Mouse (Mus musculus) hindbrain, postnatal 0 days (tissue): ENCODE data around the gene Tmem165. TPM values are rescaled to one million over a fixed set of nuclear protein-coding genes. Genes with fewer than 3 reads are reported as not detected.

Source experiments
- ATAC-seq: fragments of 200-750 bp; cut with Nextera tagmentation; 2 replicates; pipeline ENCODE4 v1.8.0; 2017; ENCODE audit warnings: mild to moderate bottlenecking, moderate TSS enrichment, moderate library complexity
- DNase-seq: peaks from one replicate; pipeline ENCODE4 v3.0.0-alpha.2; 2015; ENCODE audit warnings: low spot score
- H3K27ac ChIP-seq: fragments of 300-500 bp; sonication (generic); 2 replicates; pipeline ENCODE4 v1.5.1; 2014; ENCODE audit warnings: mild to moderate bottlenecking
- H3K27me3 ChIP-seq: fragments of 300-500 bp; sonication (generic); 2 replicates; pipeline ENCODE4 v1.6.1; 2014; ENCODE audit warnings: low read length, mixed read lengths; ENCODE audit not compliant: insufficient read depth
- H3K36me3 ChIP-seq: fragments of 300-500 bp; sonication (generic); 2 replicates; pipeline ENCODE4 v1.6.1; 2014; ENCODE audit warnings: low read length, mixed read lengths; ENCODE audit not compliant: insufficient read depth
- H3K4me1 ChIP-seq: fragments of 300-500 bp; sonication (generic); 2 replicates; pipeline ENCODE4 v1.6.1; 2014; ENCODE audit warnings: antibody characterized with exemption, low read length, mixed read lengths; ENCODE audit not compliant: insufficient read depth
- H3K4me2 ChIP-seq: fragments of 300-500 bp; sonication (generic); 2 replicates; pipeline ENCODE4 v1.6.1; 2014; ENCODE audit warnings: low read depth, mild to moderate bottlenecking, low read length, moderate library complexity, mixed read lengths
- H3K4me3 ChIP-seq: fragments of 300-500 bp; sonication (generic); 2 replicates; pipeline ENCODE4 v1.5.1; 2014; ENCODE audit warnings: low read length
- H3K9ac ChIP-seq: fragments of 300-500 bp; sonication (generic); replicated peaks from 2 replicates; pipeline ENCODE4 v1.6.1; 2014; ENCODE audit warnings: mild to moderate bottlenecking, low read length, moderate library complexity, mixed read lengths
- H3K9me3 ChIP-seq: fragments of 300-500 bp; sonication (generic); 2 replicates; pipeline ENCODE4 v1.6.1; 2016; ENCODE audit warnings: low read length, mixed read lengths
- CTCF ChIP-seq: IDR thresholded peaks from 2 replicates; pipeline ENCODE4 v1.5.1; 2016; ENCODE audit warnings: antibody characterized with exemption, control low read depth, low read depth
- WGBS: fragments of 180-500 bp; shearing (Covaris S2); extraction: QIAGEN DNeasy Blood & Tissue Kit; methylation state at CpG from one replicate; pipeline ENCODE4 v1.1.7; 2014; 5-methylcytosine and 5-hydroxymethylcytosine counted together
- polyA plus RNA-seq: library from polyadenylated mRNA; unstranded; fragments of >200 nt; fragmentation: Nextera tagmentation; extraction: Ambion mirVana; gene quantifications from 2 replicates; pipeline ENCODE4 v1.2.1, GENCODE M21; 2015
- total RNA-seq: library from RNA; depleted of rRNA; stranded (reverse); fragments of >200 nt; gene quantifications from 2 replicates; pipeline ENCODE4 v1.2.3, GENCODE M21; 2014

Tmem165 gene
- total and polyA plus RNA-seq, 2 experiments from 2014 or later, result 49.4 to 68.0 TPM

DNA sequence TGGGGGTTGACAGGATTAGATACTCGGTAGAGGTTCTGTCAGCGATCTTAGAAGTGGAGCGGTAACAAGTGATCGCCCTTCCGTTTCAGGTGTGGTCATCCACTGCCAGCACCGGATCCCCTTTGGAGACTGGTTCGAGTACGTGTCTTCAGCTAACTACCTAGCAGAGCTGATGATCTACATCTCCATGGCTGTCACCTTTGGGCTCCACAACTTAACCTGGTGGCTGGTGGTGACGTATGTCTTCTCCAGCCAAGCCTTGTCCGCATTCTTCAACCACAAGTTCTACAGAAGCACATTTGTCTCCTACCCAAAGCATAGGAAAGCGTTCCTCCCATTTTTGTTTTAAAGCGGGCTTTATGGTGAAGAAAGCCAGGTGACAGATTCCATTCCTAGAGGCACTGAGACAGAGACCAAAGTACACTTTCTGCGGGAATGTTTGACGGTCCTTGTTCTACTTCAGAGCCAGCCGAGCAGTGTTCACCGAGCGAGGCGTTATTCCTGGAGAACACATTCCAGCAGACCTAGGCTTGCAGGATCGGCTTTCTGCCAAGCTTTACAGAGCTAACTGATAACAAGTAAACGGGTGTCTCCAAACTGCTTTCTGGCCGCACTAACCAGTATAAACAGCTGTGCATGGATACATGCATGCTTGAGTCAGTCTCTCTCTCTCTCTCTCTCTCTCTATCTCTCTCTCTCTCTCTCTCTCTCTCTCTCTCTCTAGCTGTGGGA is 29.1 kb upstream of the Tmem165 start:
- H3K4me3 ChIP-seq, result no peak overlapping the region
- H3K9me3 ChIP-seq, result no peaks in the 10 kb centered on the region
- H3K36me3 ChIP-seq, result peaks cover 9% of the 10 kb centered on the region; the same call in 1 of the 2 replicates
- no peaks in the 10 kb centered on the region for H3K27me3 ChIP-seq
- H3K27ac ChIP-seq, result no peak overlapping the region
- no peak for TF ChIP-seq CTCF
- ATAC-seq (no peak), DNase-seq (no peak)
- no peak overlapping the region for H3K9ac ChIP-seq
- no peaks in the 10 kb centered on the region for H3K4me1 ChIP-seq
- H3K4me2 ChIP-seq, result no peak overlapping the region
- WGBS, result 94% methylated on average over 21 of the region's 21 CpGs

DNA sequence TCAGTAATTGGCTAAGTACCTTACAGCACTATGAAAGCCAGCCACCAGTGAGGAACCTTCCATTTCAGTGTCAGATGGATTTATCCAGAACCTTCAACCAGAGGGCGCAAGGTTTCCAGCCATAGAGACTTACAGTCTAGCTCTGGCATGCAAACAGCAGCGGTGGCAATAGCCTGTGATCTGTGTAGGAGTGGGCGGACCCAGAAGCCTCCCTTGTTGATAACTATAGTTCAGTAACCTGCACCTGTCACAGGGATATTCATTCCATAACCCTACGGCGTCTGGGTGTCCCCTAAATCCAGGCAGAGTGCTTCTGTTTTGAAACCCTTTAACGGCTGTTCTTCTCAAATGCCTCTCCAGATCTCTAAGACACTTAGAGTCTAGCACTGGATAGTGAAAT is 24.1 kb upstream of the Tmem165 start:
- Histone ChIP-seq H3K36me3 (no peaks in the 10 kb centered on the region), H3K27ac (no peak overlapping the region), H3K9ac (no peak overlapping the region), H3K9me3 (no peaks in the 10 kb centered on the region), H3K4me3 (no peak overlapping the region), H3K27me3 (no peaks in the 10 kb centered on the region), H3K4me1 (no peaks in the 10 kb centered on the region), H3K4me2 (no peak overlapping the region)
- WGBS, result 84% methylated on average over 6 of the region's 6 CpGs
- no peak for TF ChIP-seq CTCF
- no peak for DNase-seq
- ATAC-seq, result no peak

DNA sequence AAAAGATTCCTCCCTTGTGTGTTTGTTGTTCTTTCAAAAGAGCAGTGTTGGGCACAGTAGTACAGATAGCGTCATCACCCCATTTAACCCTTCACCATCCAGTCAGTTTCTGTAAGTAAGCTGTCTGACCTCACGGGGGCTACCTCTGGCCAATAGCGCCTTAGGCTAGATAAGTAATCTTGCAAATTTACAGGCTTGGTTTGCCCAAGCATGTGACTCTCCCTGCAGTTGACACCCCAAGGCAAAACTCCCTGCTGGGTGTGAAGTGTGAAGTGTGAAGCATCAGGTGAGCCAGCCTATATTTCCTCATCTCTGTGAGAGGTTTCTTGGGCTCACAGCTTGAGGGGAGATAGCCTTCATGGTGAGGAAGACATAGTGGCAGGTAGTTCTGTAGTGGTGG is 23.6 kb upstream of the Tmem165 start:
- Histone ChIP-seq H3K4me1 (no peaks in the 10 kb centered on the region), H3K9ac (no peak overlapping the region), H3K27me3 (no peaks in the 10 kb centered on the region), H3K4me2 (no peak overlapping the region), H3K36me3 (no peaks in the 10 kb centered on the region), H3K27ac (no peak overlapping the region), H3K9me3 (no peaks in the 10 kb centered on the region), H3K4me3 (no peak overlapping the region)
- WGBS, result 77% methylated on average over 3 of the region's 3 CpGs
- ATAC-seq, result no peak
- no peak for TF ChIP-seq CTCF
- no peak for DNase-seq

DNA sequence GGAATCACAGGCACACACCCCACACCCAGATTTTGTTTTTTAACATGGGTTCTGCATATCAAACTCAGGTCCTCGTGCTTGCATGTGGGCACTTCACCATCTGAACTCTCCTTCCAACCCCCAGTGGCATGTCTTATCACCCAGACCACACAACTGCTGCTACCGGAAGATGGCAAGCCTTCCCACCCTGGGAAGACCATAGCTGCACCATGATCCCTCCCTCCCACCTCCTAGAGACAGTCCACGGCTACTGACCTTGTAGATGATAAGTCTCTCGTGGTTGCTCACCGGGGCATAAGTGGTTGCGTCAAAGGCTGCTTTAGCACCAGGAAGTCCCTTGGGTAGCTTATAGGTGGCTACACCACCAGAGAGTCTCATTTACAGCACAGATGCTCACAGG is 22.2 kb upstream of the Tmem165 start:
- Histone ChIP-seq H3K27ac (no peak overlapping the region), H3K4me1 (no peaks in the 10 kb centered on the region), H3K27me3 (no peaks in the 10 kb centered on the region), H3K9ac (no peak overlapping the region), H3K9me3 (no peaks in the 10 kb centered on the region), H3K4me2 (no peak overlapping the region), H3K4me3 (no peak overlapping the region), H3K36me3 (no peaks in the 10 kb centered on the region)
- no peak for TF ChIP-seq CTCF
- 95% methylated on average over 6 of the region's 6 CpGs for whole genome bisulfite sequencing
- no peak for DNase-seq
- no peak for ATAC-seq

DNA sequence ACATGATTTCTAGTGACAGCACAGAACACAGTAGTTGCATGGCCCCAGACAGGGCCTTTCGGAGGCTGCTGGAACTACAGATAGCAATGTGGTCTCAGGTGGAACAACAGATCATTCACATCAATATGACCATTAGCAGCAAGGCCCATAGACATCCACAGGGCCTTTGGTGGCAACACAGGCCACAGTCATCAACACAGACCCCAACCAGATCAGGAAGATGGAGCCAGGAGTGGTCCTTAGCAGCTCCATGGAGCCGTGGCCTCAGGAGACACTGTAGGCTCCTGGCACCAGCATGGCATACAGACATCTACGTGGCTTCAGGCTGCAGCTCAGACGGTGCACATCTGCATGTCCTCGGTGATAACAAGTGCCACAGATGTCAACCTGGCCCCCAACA is 20.8 kb upstream of the Tmem165 start:
- Histone ChIP-seq H3K4me1 (no peaks in the 10 kb centered on the region), H3K27me3 (no peaks in the 10 kb centered on the region), H3K4me2 (no peak overlapping the region), H3K4me3 (no peak overlapping the region), H3K9ac (no peak overlapping the region), H3K9me3 (no peaks in the 10 kb centered on the region), H3K36me3 (no peaks in the 10 kb centered on the region), H3K27ac (no peak overlapping the region)
- WGBS, result 89% methylated on average over 5 of the region's 5 CpGs
- ATAC-seq, result no peak
- DNase-seq, result no peak
- no peak for TF ChIP-seq CTCF

DNA sequence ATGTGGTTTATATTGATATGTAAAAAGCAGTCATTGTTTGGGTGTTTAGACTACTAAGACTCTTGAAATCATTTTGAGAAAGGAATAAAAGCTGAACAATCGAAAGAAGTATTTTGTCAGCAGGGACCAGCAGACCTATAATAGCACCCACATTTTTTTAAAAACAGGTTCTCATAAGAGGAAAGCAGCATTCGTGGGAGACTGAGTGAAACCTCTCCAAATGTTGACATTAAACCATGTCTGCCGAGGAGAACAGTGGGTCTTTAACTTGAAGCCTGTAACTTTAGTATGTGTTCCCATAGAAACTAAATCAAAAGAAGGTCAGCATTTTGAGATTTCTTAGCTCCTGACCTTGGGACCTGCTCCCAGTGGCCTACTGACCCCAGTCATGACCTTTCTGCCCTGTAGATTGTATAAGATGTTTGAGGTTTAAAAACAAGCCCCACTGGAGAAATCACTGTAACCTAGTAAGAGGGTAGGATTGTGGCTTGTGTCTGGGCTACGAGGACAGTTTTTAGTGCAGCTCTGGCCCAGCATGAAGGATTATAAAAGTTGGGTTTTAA is 19.8 kb upstream of the Tmem165 start:
- H3K4me1 ChIP-seq, result no peaks in the 10 kb centered on the region
- no peak for TF ChIP-seq CTCF
- no peak overlapping the region for H3K27ac ChIP-seq
- WGBS, result 41% methylated on average over 4 of the region's 4 CpGs
- H3K4me3 ChIP-seq, result no peak overlapping the region
- no peak for DNase-seq
- no peak for ATAC-seq
- H3K9ac ChIP-seq, result no peak overlapping the region
- H3K36me3 ChIP-seq, result no peaks in the 10 kb centered on the region
- H3K27me3 ChIP-seq, result no peaks in the 10 kb centered on the region
- H3K4me2 ChIP-seq, result no peak overlapping the region
- no peaks in the 10 kb centered on the region for H3K9me3 ChIP-seq

DNA sequence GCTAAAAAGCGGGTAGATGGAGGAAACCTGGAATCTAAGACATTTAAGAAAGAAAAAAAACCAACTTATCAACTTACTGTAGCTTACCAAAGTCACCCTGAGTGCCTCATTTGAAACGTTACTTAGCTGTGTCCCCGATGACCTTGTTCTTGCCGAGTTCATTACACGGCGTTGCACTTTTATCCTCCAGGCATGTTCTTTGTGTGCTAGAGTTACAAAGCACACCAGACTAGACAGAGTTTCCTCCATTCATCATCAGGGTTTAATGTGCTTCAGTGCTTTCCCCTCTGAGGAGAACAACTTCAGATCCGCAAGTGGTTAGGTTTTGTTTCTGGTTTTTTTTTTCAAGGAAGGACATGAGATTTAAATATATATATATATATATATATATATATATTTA is 18.9 kb upstream of the Tmem165 start:
- DNase-seq (no peak), ATAC-seq (no peak)
- no peak overlapping the region for H3K4me3 ChIP-seq
- 67% methylated on average over 7 of the region's 7 CpGs for WGBS
- H3K4me1 ChIP-seq, result no peaks in the 10 kb centered on the region
- no peak overlapping the region for H3K4me2 ChIP-seq
- no peaks in the 10 kb centered on the region for H3K9me3 ChIP-seq
- no peaks in the 10 kb centered on the region for H3K36me3 ChIP-seq
- H3K27ac ChIP-seq, result no peak overlapping the region
- H3K27me3 ChIP-seq, result no peaks in the 10 kb centered on the region
- no peak overlapping the region for H3K9ac ChIP-seq
- no peak for TF ChIP-seq CTCF
